Mouse (Mus musculus) layer of hippocampus, adult 9-11 months (tissue): ENCODE data around the gene Aff3.
A peak's percentile ranks its signal among the peaks of the same experiment; 100 is the strongest.

Experiments
- DNase-seq: peaks from one replicate; pipeline ENCODE4 v3.0.0; 2022

Gene Aff3

GRCm38 (mm10) chr1:38308705-38308996 is 356.1 kb downstream of the Aff3 start:
- no peak for DNase-seq

GRCm38 (mm10) chr1:38307821-38308704 is 356.7 kb downstream of the Aff3 start:
- DNase-seq: peak; percentile 18

- no peak for DNase-seq
Observed at GRCm38 (mm10) chr1:38307234-38307633, 357.5 kb downstream of the Aff3 start.

- no peak for DNase-seq
Observed at GRCm38 (mm10) chr1:38306146-38306545, 358.6 kb downstream of the Aff3 start.

- DNase-seq: no peak
Observed at GRCm38 (mm10) chr1:38304376-38304775, 360.4 kb downstream of the Aff3 start.

- DNase-seq: no peak
Observed at GRCm38 (mm10) chr1:38298291-38298690, 366.5 kb downstream of the Aff3 start.

- DNase-seq: no peak
Observed at GRCm38 (mm10) chr1:38294906-38295305, 369.8 kb downstream of the Aff3 start.

GRCm38 (mm10) chr1:38294336-38294695 is 370.4 kb downstream of the Aff3 start:
- DNase-seq: no peak

GRCm38 (mm10) chr1:38293671-38294335 is 371.0 kb downstream of the Aff3 start:
- no peak for DNase-seq

- DNase-seq: no peak
Observed at GRCm38 (mm10) chr1:38292851-38293250, 371.9 kb downstream of the Aff3 start.

GRCm38 (mm10) chr1:38291915-38292314 is 372.8 kb downstream of the Aff3 start:
- no peak for DNase-seq

GRCm38 (mm10) chr1:38291497-38291896 is 373.3 kb downstream of the Aff3 start:
- DNase-seq: no peak

- DNase-seq: no peak
Observed at GRCm38 (mm10) chr1:38290881-38291280, 373.9 kb downstream of the Aff3 start.

GRCm38 (mm10) chr1:38289891-38290290 is 374.9 kb downstream of the Aff3 start:
- no peak for DNase-seq

GRCm38 (mm10) chr1:38288716-38289115 is 376.0 kb downstream of the Aff3 start:
- peak; percentile 60 for DNase-seq

- DNase-seq: no peak
Observed at GRCm38 (mm10) chr1:38286551-38286950, 378.2 kb downstream of the Aff3 start.

- DNase-seq: peak; percentile 14
Observed at GRCm38 (mm10) chr1:38280549-38280948, 384.2 kb downstream of the Aff3 start.

GRCm38 (mm10) chr1:38271312-38271711 is 393.4 kb downstream of the Aff3 start:
- DNase-seq: no peak

GRCm38 (mm10) chr1:38268246-38269042 is 396.3 kb downstream of the Aff3 start:
- DNase-seq: no peak

GRCm38 (mm10) chr1:38263251-38263650 is 401.5 kb downstream of the Aff3 start:
- no peak for DNase-seq

- DNase-seq: no peak
Observed at GRCm38 (mm10) chr1:38262362-38263154, 402.2 kb downstream of the Aff3 start.

- DNase-seq: no peak
Observed at GRCm38 (mm10) chr1:38261076-38261475, 403.7 kb downstream of the Aff3 start.
